ENCODE assay signal across 9 mouse cellular contexts in the genomic region with DNA sequence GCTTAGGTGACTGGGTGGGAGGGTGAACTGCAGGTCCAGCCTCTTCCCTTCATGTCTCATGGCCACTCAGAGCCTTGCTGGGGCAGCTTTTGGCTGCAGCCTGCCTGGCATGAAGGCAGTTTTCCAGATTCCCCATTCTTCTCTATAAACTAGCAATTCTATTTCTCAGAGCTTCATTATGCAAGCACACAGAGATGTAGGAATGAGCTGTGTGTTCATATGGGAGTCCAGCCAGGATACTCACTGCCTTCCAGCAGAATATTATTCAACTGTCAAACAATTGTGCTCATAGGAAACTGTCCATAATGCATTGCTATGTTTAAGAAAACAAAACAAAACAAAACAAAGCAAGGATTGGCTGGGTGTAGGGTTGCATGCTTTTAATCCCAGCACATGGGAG. TPM values are rescaled to one million over a fixed set of nuclear protein-coding genes. Genes with fewer than 3 reads are reported as not detected.
DNase-seq lines count a peak whose midpoint lies in the region; ATAC-seq and TF ChIP-seq lines count a peak whose summit lies in the region.
"Had no signal": no experiment of that assay in that cellular context is flagged by ENCODE, and none has a peak within 500 bp of the region (broad histone marks: within the 10 kb centered on the region; RNA-seq: fewer than 3 reads in every experiment).

No protein-coding gene starts in this region.

- H3K4me2 ChIP-seq in intestine, embryonic 15.5 days (replicated peaks): no peak overlapping the region
- no peak overlapping the region for H3K4me2 ChIP-seq in intestine, postnatal 0 days (replicated peaks; ENCODE audit: low read depth)
- H3K4me2 ChIP-seq: limb, embryonic 12.5 days had no signal

- intact Hi-C loops in gastrocnemius, postnatal 36 days (cut with DNase I): loop anchor here (5.0 kb wide), 1 partner anchor 58 kb away; no protein-coding TSS in a partner anchor

- no peak for ATAC-seq in intestine, embryonic 15.5 days
- ATAC-seq in intestine, postnatal 0 days: no peak

- no peak for TF ChIP-seq CTCF in intestine, postnatal 0 days (IDR thresholded peaks at IDR 0.05; ENCODE audit: low read depth)
- no peak for TF ChIP-seq CTCF in spleen, adult 2 months (IDR thresholded peaks at IDR 0.05; ENCODE audit: extremely low read depth, insufficient read depth, insufficient read length, insufficient replicate concordance)

- no peaks in the 10 kb centered on the region for H3K27me3 ChIP-seq in intestine, embryonic 15.5 days (replicated peaks)
- H3K27me3 ChIP-seq in intestine, postnatal 0 days (replicated peaks; ENCODE audit: control insufficient read depth, insufficient read depth, low read length): no peaks in the 10 kb centered on the region
- H3K27me3 ChIP-seq in spleen, adult 2 months (ENCODE audit: control insufficient read depth, insufficient read depth, low read length): no peaks in the 10 kb centered on the region
- H3K27me3 ChIP-seq: limb, embryonic 12.5 days had no signal

- peaks cover 34% of the 10 kb centered on the region for H3K4me1 ChIP-seq in intestine, embryonic 15.5 days (replicated peaks)
- peaks cover 8% of the 10 kb centered on the region; the same call in 1 of the 2 replicates for H3K4me1 ChIP-seq in intestine, postnatal 0 days (replicated peaks; ENCODE audit: control insufficient read depth, insufficient read depth, low read length)
- H3K4me1 ChIP-seq in spleen, adult 2 months (ENCODE audit: control insufficient read depth, insufficient read depth, insufficient read length): peaks cover 71% of the 10 kb centered on the region

- no peak overlapping the region for H3K4me3 ChIP-seq in intestine, embryonic 15.5 days (replicated peaks)
- no peak overlapping the region for H3K4me3 ChIP-seq in intestine, postnatal 0 days (ENCODE audit: low read depth, low read length)
- H3K4me3 ChIP-seq in spleen, adult 2 months (ENCODE audit: extremely low read depth, insufficient read depth, insufficient read length): no peak overlapping the region
- H3K4me3 ChIP-seq: limb, embryonic 12.5 days had no signal

- no peak for TF ChIP-seq POLR2A in spleen, adult 2 months (IDR thresholded peaks at IDR 0.05; ENCODE audit: low read depth, low read length)

- no peak overlapping the region for H3K9ac ChIP-seq in intestine, embryonic 15.5 days
- no peak overlapping the region for H3K9ac ChIP-seq in intestine, postnatal 0 days (ENCODE audit: low read depth, low read length)
- H3K9ac ChIP-seq: limb, embryonic 12.5 days had no signal

- no peaks in the 10 kb centered on the region for H3K9me3 ChIP-seq in intestine, embryonic 15.5 days
- no peaks in the 10 kb centered on the region for H3K9me3 ChIP-seq in intestine, postnatal 0 days (ENCODE audit: control insufficient read depth)
- H3K9me3 ChIP-seq: limb, embryonic 12.5 days had no signal

- H3K36me3 ChIP-seq in intestine, embryonic 15.5 days: no peaks in the 10 kb centered on the region
- H3K36me3 ChIP-seq in intestine, postnatal 0 days (ENCODE audit: control insufficient read depth, insufficient read depth): no peaks in the 10 kb centered on the region
- no peaks in the 10 kb centered on the region for H3K36me3 ChIP-seq in spleen, adult 2 months (ENCODE audit: control insufficient read depth, insufficient read depth, low read length)
- H3K36me3 ChIP-seq: limb, embryonic 12.5 days had no signal

- H3K27ac ChIP-seq in intestine, embryonic 15.5 days: 0 out of 2 replicates have a peak overlapping the region, but pooled peaks have one; percentile 11
- H3K27ac ChIP-seq in intestine, postnatal 0 days (ENCODE audit: low read depth, low read length): no peak overlapping the region
- H3K27ac ChIP-seq in spleen, adult 2 months (ENCODE audit: insufficient read depth, low read length): peak overlapping the region; percentile 74
- H3K27ac ChIP-seq: limb, embryonic 12.5 days had no signal

- DNase-seq in cerebellum, adult 18-20 months: peak; percentile 28 to 36
- no peak for DNase-seq in cerebellum, adult 11 months
- no peak for DNase-seq in spleen, adult 2 months (ENCODE audit: low read depth in 1 of 2, low spot score in 2 of 2)
- DNase-seq in spleen, adult 12 weeks (ENCODE audit: low spot score): no peak
- no peak for DNase-seq in B cell, adult 2 months
- no peak for DNase-seq in gastrocnemius, postnatal 36 days

RNA-seq across cellular contexts. Expression of a gene that starts 50.2 kb away (rescaled TPM):
- 11.8 and 12.3 TPM in 2 replicates for polyA plus RNA-seq in intestine, embryonic 15.5 days (2015; fragmentation: Nextera tagmentation; extraction: Ambion mirVana)
- polyA plus RNA-seq in intestine, postnatal 0 days (2015; fragmentation: Nextera tagmentation; extraction: Ambion mirVana): 6.1 and 6.3 TPM in 2 replicates
- polyA plus RNA-seq in spleen, adult 2 months (2012; rRNA removed): 75.1 and 95.9 TPM in 2 replicates
- 100 to 1,000 TPM; 102 to 117 TPM for total RNA-seq in gastrocnemius, postnatal 36 days (2021)

Comparison
In these comparisons a context has a peak if more than half of its experiments do, and no peak if none do; other contexts are left out.
1. DNase-seq: peak in cerebellum, adult 18-20 months (2 of 2); none in cerebellum, adult 11 months (single experiment), spleen, adult 2 months (0 of 2), spleen, adult 12 weeks (single experiment), B cell, adult 2 months (0 of 2) and gastrocnemius, postnatal 36 days (0 of 2).